Mouse (Mus musculus): ENCODE measurements at regions not wholly inside any gene's neighbourhood (a gene's known extent, or its start where the extent isn't known, plus 50 kb on each side); places are given as distances from the start of the nearest gene placed in this dataset.

- no peak overlapping the region for H3K27ac ChIP-seq
- 43% methylated on average over 4 of the region's 4 CpGs for WGBS
- H3K4me2 ChIP-seq = no peak overlapping the region
- H3K27me3 ChIP-seq = no peaks in the 10 kb centered on the region
- H3K4me1 ChIP-seq = no peaks in the 10 kb centered on the region
- ATAC-seq (ENCODE audit: borderline replicate concordance, extremely low read depth, low FRiP score, low TSS enrichment) = no peak
- H3K36me3 ChIP-seq = no peaks in the 10 kb centered on the region
- H3K9ac ChIP-seq = no peak overlapping the region
- no peaks in the 10 kb centered on the region for H3K9me3 ChIP-seq
- H3K4me3 ChIP-seq = no peak overlapping the region
These were observed 400.8 kb upstream of the Zic4 start for GRCm38 (mm10) chr9:90961436-90961835.

- WGBS = 72% methylated on average over 3 of the region's 3 CpGs
- no peaks in the 10 kb centered on the region for H3K36me3 ChIP-seq
- ATAC-seq (ENCODE audit: borderline replicate concordance, extremely low read depth, low FRiP score, low TSS enrichment) = no peak
These were observed 398.2 kb upstream of the Zic4 start for GRCm38 (mm10) chr9:90964043-90964442.

GRCm38 (mm10) chr9:90978730-90979129 is 383.5 kb upstream of the Zic4 start:
- H3K27me3 ChIP-seq = no peaks in the 10 kb centered on the region
- no peak for ATAC-seq (ENCODE audit: borderline replicate concordance, extremely low read depth, low FRiP score, low TSS enrichment)
- no peaks in the 10 kb centered on the region for H3K9me3 ChIP-seq
- no peak overlapping the region for H3K4me2 ChIP-seq
- no peaks in the 10 kb centered on the region for H3K36me3 ChIP-seq
- no peak overlapping the region for H3K27ac ChIP-seq
- 49% methylated on average over 4 of the region's 4 CpGs for WGBS
- H3K4me1 ChIP-seq = no peaks in the 10 kb centered on the region
- H3K4me3 ChIP-seq = no peak overlapping the region
- H3K9ac ChIP-seq = no peak overlapping the region

More at GRCm38 (mm10) chr9:90964043-90964442, 398.2 kb upstream of the Zic4 start:
- Histone ChIP-seq H3K9ac (no peak overlapping the region), H3K9me3 (no peaks in the 10 kb centered on the region), H3K27ac (no peak overlapping the region), H3K4me1 (no peaks in the 10 kb centered on the region), H3K27me3 (no peaks in the 10 kb centered on the region), H3K4me2 (no peak overlapping the region), H3K4me3 (no peak overlapping the region)

- H3K27me3 ChIP-seq = no peaks in the 10 kb centered on the region
- no peak overlapping the region for H3K4me2 ChIP-seq
- no peak overlapping the region for H3K9ac ChIP-seq
- H3K36me3 ChIP-seq = no peaks in the 10 kb centered on the region
- ATAC-seq (ENCODE audit: borderline replicate concordance, extremely low read depth, low FRiP score, low TSS enrichment) = no peak
- 38% methylated on average over 6 of the region's 6 CpGs for WGBS
- H3K4me3 ChIP-seq = no peak overlapping the region
- no peaks in the 10 kb centered on the region for H3K9me3 ChIP-seq
- H3K4me1 ChIP-seq = no peaks in the 10 kb centered on the region
- no peak overlapping the region for H3K27ac ChIP-seq
These were observed 382.0 kb upstream of the Zic4 start for GRCm38 (mm10) chr9:90980023-90980802.

GRCm38 (mm10) chr9:90999178-90999577 is 363.0 kb upstream of the Zic4 start:
- Histone ChIP-seq H3K9me3 (no peaks in the 10 kb centered on the region), H3K36me3 (no peaks in the 10 kb centered on the region), H3K27me3 (no peaks in the 10 kb centered on the region), H3K27ac (no peak overlapping the region), H3K4me2 (no peak overlapping the region), H3K4me1 (no peaks in the 10 kb centered on the region), H3K9ac (no peak overlapping the region), H3K4me3 (no peak overlapping the region)
- 72% methylated on average over 1 of the region's 1 CpGs for WGBS
- ATAC-seq (ENCODE audit: borderline replicate concordance, extremely low read depth, low FRiP score, low TSS enrichment) = no peak

GRCm38 (mm10) chr9:91004214-91004613 is 358.0 kb upstream of the Zic4 start:
- Histone ChIP-seq H3K4me1 (no peaks in the 10 kb centered on the region), H3K27me3 (no peaks in the 10 kb centered on the region), H3K27ac (no peak overlapping the region), H3K4me3 (no peak overlapping the region), H3K36me3 (no peaks in the 10 kb centered on the region), H3K9ac (no peak overlapping the region), H3K9me3 (no peaks in the 10 kb centered on the region; the same call in 1 of the 2 replicates), H3K4me2 (no peak overlapping the region)
- no peak for ATAC-seq (ENCODE audit: borderline replicate concordance, extremely low read depth, low FRiP score, low TSS enrichment)
- 74% methylated on average over 4 of the region's 4 CpGs for WGBS

GRCm38 (mm10) chr9:91040546-91040945 is 321.7 kb upstream of the Zic4 start:
- H3K9ac ChIP-seq = no peak overlapping the region
- H3K27me3 ChIP-seq = no peaks in the 10 kb centered on the region
- 45% methylated on average over 2 of the region's 2 CpGs for WGBS
- ATAC-seq (ENCODE audit: borderline replicate concordance, extremely low read depth, low FRiP score, low TSS enrichment) = no peak
- no peak overlapping the region for H3K4me3 ChIP-seq
- H3K4me2 ChIP-seq = no peak overlapping the region
- no peaks in the 10 kb centered on the region for H3K36me3 ChIP-seq
- no peak overlapping the region for H3K27ac ChIP-seq
- H3K4me1 ChIP-seq = no peaks in the 10 kb centered on the region
- H3K9me3 ChIP-seq = no peaks in the 10 kb centered on the region

- Histone ChIP-seq H3K9me3 (no peaks in the 10 kb centered on the region), H3K4me1 (no peaks in the 10 kb centered on the region), H3K9ac (no peak overlapping the region), H3K27ac (no peak overlapping the region), H3K27me3 (no peaks in the 10 kb centered on the region), H3K4me2 (no peak overlapping the region), H3K36me3 (no peaks in the 10 kb centered on the region), H3K4me3 (no peak overlapping the region)
- ATAC-seq (ENCODE audit: borderline replicate concordance, extremely low read depth, low FRiP score, low TSS enrichment) = no peak
- WGBS = 29% methylated on average over 2 of the region's 2 CpGs
These were observed 313.6 kb upstream of the Zic4 start for GRCm38 (mm10) chr9:91048569-91048968.

GRCm38 (mm10) chr9:91053065-91053793 is 309.0 kb upstream of the Zic4 start:
- H3K4me2 ChIP-seq = no peak overlapping the region
- H3K27me3 ChIP-seq = no peaks in the 10 kb centered on the region
- WGBS = 55% methylated on average over 4 of the region's 4 CpGs
- H3K4me1 ChIP-seq = no peaks in the 10 kb centered on the region
- no peak overlapping the region for H3K27ac ChIP-seq
- no peaks in the 10 kb centered on the region for H3K36me3 ChIP-seq
- no peak overlapping the region for H3K9ac ChIP-seq
- H3K4me3 ChIP-seq = no peak overlapping the region
- H3K9me3 ChIP-seq = no peaks in the 10 kb centered on the region
- no peak for ATAC-seq (ENCODE audit: borderline replicate concordance, extremely low read depth, low FRiP score, low TSS enrichment)

- no peaks in the 10 kb centered on the region for H3K27me3 ChIP-seq
- ATAC-seq (ENCODE audit: borderline replicate concordance, extremely low read depth, low FRiP score, low TSS enrichment) = no peak
- 77% methylated on average over 4 of the region's 4 CpGs for WGBS
- no peak overlapping the region for H3K4me3 ChIP-seq
- H3K4me1 ChIP-seq = no peaks in the 10 kb centered on the region
- no peak overlapping the region for H3K9ac ChIP-seq
- no peak overlapping the region for H3K27ac ChIP-seq
- H3K36me3 ChIP-seq = no peaks in the 10 kb centered on the region
- H3K4me2 ChIP-seq = no peak overlapping the region
- H3K9me3 ChIP-seq = no peaks in the 10 kb centered on the region
These were observed 302.8 kb upstream of the Zic4 start for GRCm38 (mm10) chr9:91059460-91059859.

- no peaks in the 10 kb centered on the region for H3K9me3 ChIP-seq
- no peaks in the 10 kb centered on the region for H3K27me3 ChIP-seq
- no peak for ATAC-seq (ENCODE audit: borderline replicate concordance, extremely low read depth, low FRiP score, low TSS enrichment)
- no peak overlapping the region for H3K4me3 ChIP-seq
- no peak overlapping the region for H3K4me2 ChIP-seq
- no peaks in the 10 kb centered on the region for H3K36me3 ChIP-seq
- H3K9ac ChIP-seq = no peak overlapping the region
- H3K27ac ChIP-seq = no peak overlapping the region
- WGBS = 64% methylated on average over 5 of the region's 5 CpGs
- no peaks in the 10 kb centered on the region for H3K4me1 ChIP-seq
These were observed 292.7 kb upstream of the Zic4 start for GRCm38 (mm10) chr9:91069496-91069895.

GRCm38 (mm10) chr9:91073366-91074174 is 288.6 kb upstream of the Zic4 start:
- Histone ChIP-seq H3K4me1 (no peaks in the 10 kb centered on the region), H3K9me3 (no peaks in the 10 kb centered on the region), H3K9ac (no peak overlapping the region), H3K27ac (no peak overlapping the region), H3K4me3 (no peak overlapping the region), H3K36me3 (no peaks in the 10 kb centered on the region), H3K27me3 (no peaks in the 10 kb centered on the region), H3K4me2 (no peak overlapping the region)
- ATAC-seq (ENCODE audit: borderline replicate concordance, extremely low read depth, low FRiP score, low TSS enrichment) = no peak
- 30% methylated on average over 4 of the region's 4 CpGs for WGBS
